Mouse (Mus musculus): ENCODE measurements at regions not wholly inside any gene's neighbourhood (a gene's known extent, or its start where the extent isn't known, plus 50 kb on each side); places are given as distances from the start of the nearest gene placed in this dataset.

DNA sequence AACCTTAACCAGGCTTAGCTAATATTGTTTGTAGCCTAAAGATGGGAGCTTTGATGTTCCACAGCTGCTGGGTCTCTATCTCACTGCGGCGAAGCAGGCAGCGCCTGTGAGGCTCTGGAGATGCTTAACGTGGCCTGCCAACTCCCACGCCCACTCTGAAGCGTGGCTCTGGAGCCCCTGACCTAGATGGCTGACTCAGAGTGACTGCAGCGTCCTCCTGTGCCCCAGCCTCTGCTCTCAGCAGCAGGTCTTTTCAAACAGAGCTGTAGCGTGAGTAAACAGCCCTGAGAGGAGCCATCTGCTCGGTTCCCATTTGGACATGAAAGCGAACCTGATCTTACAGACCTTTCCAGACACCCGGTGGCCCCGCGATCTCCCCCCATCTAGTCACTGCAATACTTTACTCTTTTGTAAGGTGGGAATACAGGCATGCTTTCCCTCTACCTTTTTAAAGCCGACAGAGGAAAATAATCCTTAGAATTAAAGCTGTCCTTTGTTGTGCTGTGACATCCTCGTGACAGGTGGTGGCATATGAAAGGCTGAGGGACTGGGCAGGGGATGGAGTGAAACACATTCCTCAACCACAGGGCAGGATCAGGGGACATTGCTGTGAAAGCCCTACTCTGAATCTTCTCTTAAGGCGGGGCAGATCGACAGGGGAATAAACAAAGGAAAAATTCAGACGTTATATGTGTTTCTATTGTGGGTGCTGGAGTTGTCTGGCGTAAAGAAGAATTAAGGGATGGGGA, 1723.0 kb upstream of the Gm7489 start:
- peak overlapping the region; percentile 28 for H3K9ac ChIP-seq (ENCODE audit: low read length)

DNA sequence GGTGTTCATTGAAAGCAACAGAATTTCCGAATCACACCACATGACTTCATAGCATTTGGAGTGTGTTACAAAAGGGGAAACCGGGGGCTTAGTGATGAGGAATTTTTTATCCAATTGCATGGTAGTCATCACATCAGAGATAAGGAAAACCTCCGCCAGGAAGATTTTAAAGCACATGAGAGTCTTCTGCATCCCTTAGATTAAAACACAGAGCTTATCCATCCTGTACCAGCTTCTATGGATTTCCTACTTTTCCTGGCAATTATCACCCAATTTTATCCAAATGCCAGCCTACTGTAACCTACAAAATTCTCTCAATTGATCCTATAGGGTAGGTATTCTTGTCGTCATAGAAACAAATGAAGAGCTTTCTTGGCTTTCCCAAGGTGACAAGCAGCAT, 1718.6 kb upstream of the Gm7489 start:
- no peak for ATAC-seq (ENCODE audit: insufficient read depth, low FRiP score)
- H3K4me3 ChIP-seq (replicated peaks; ENCODE audit: low read length): no peak overlapping the region
- no peak overlapping the region for H3K4me2 ChIP-seq (ENCODE audit: low read depth, low read length)
- H3K36me3 ChIP-seq (ENCODE audit: control insufficient read depth, insufficient read depth, low read length): no peaks in the 10 kb centered on the region
- 85% methylated on average over 4 of the region's 4 CpGs for WGBS
- H3K9me3 ChIP-seq (replicated peaks; ENCODE audit: control insufficient read depth, low read length): no peaks in the 10 kb centered on the region
- H3K27ac ChIP-seq (ENCODE audit: low read length): no peak overlapping the region
- H3K9ac ChIP-seq (ENCODE audit: low read length): no peak overlapping the region
- peaks cover 8% of the 10 kb centered on the region for H3K4me1 ChIP-seq (ENCODE audit: control insufficient read depth, insufficient read depth, low read length)
- H3K27me3 ChIP-seq (ENCODE audit: control insufficient read depth, insufficient read depth, low read length): no peaks in the 10 kb centered on the region

More for the DNA sequence above, 1723.0 kb upstream of the Gm7489 start:
- H3K4me2 ChIP-seq (ENCODE audit: low read depth, low read length): peak overlapping the region; percentile 32
- 17% methylated on average over 19 of the region's 19 CpGs for WGBS
- no peaks in the 10 kb centered on the region for H3K27me3 ChIP-seq (ENCODE audit: control insufficient read depth, insufficient read depth, low read length)
- H3K36me3 ChIP-seq (ENCODE audit: control insufficient read depth, insufficient read depth, low read length): no peaks in the 10 kb centered on the region
- no peak overlapping the region for H3K4me3 ChIP-seq (replicated peaks; ENCODE audit: low read length)
- ATAC-seq (ENCODE audit: insufficient read depth, low FRiP score): peak; percentile 75; the same call in 1 of the 2 replicates
- H3K9me3 ChIP-seq (replicated peaks; ENCODE audit: control insufficient read depth, low read length): no peaks in the 10 kb centered on the region
- H3K4me1 ChIP-seq (ENCODE audit: control insufficient read depth, insufficient read depth, low read length): peaks cover 12% of the 10 kb centered on the region
- H3K27ac ChIP-seq (ENCODE audit: low read length): peak overlapping the region; percentile 23; the same call in 1 of the 2 replicates

GRCm38 (mm10) chr15:52166595-52167443, 1717.9 kb upstream of the Gm7489 start:
- Histone ChIP-seq H3K9me3 (replicated peaks; ENCODE audit: control insufficient read depth, low read length) (no peaks in the 10 kb centered on the region), H3K4me1 (ENCODE audit: control insufficient read depth, insufficient read depth, low read length) (peaks cover 2% of the 10 kb centered on the region), H3K27me3 (ENCODE audit: control insufficient read depth, insufficient read depth, low read length) (no peaks in the 10 kb centered on the region), H3K4me2 (ENCODE audit: low read depth, low read length) (no peak overlapping the region), H3K4me3 (replicated peaks; ENCODE audit: low read length) (no peak overlapping the region), H3K27ac (ENCODE audit: low read length) (no peak overlapping the region), H3K9ac (ENCODE audit: low read length) (no peak overlapping the region), H3K36me3 (ENCODE audit: control insufficient read depth, insufficient read depth, low read length) (no peaks in the 10 kb centered on the region)
- 73% methylated on average over 10 of the region's 10 CpGs for WGBS
- no peak for ATAC-seq (ENCODE audit: insufficient read depth, low FRiP score)

DNA sequence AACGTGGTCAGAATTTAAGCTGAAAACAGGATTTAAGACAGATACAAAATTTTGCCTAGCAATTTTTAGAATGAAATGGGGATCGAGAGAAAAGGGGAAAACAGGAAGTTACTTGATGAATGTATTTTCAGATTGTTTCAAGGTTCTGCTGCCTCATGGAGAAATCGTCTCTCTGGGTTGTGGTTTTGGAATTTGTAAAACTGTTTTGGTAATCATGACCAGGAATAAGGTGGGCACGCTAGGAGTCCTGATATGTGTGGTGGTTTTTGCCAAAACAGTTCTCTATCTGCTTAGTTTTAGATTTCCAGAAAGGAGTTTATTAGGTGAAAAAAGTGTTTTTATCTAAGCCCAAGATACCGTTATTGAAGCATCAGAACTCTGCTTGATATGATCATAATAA, 1716.9 kb upstream of the Gm7489 start:
- 67% methylated on average over 5 of the region's 5 CpGs for WGBS
- no peaks in the 10 kb centered on the region for H3K4me1 ChIP-seq (ENCODE audit: control insufficient read depth, insufficient read depth, low read length)
- ATAC-seq (ENCODE audit: insufficient read depth, low FRiP score): no peak
- H3K36me3 ChIP-seq (ENCODE audit: control insufficient read depth, insufficient read depth, low read length): no peaks in the 10 kb centered on the region
- no peaks in the 10 kb centered on the region for H3K9me3 ChIP-seq (replicated peaks; ENCODE audit: control insufficient read depth, low read length)
- H3K9ac ChIP-seq (ENCODE audit: low read length): no peak overlapping the region
- H3K27ac ChIP-seq (ENCODE audit: low read length): no peak overlapping the region
- H3K4me2 ChIP-seq (ENCODE audit: low read depth, low read length): no peak overlapping the region
- no peaks in the 10 kb centered on the region for H3K27me3 ChIP-seq (ENCODE audit: control insufficient read depth, insufficient read depth, low read length)
- H3K4me3 ChIP-seq (replicated peaks; ENCODE audit: low read length): no peak overlapping the region

DNA sequence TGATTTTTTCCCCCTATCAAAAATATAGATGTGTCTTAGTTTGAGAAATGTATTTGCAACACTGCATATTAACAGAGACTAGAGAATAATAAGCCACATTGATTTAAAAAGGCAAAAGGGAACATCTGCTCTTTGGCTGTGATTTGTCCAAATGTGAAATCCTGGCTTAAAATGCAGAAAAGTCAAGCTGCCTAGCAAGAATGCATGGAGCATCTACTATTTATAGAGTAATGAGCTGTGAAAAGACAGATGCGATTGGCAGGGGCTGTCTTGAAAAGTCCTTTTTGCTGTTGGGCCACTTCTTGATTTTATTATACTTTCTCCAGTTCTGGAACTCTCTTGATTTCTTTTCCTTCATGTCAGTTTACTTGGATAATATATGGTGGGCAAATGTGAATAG, 1707.8 kb upstream of the Gm7489 start:
- 92% methylated on average over 1 of the region's 1 CpGs for WGBS
- no peak overlapping the region for H3K9ac ChIP-seq (ENCODE audit: low read length)
- ATAC-seq (ENCODE audit: insufficient read depth, low FRiP score): no peak
- H3K36me3 ChIP-seq (ENCODE audit: control insufficient read depth, insufficient read depth, low read length): no peaks in the 10 kb centered on the region
- H3K9me3 ChIP-seq (replicated peaks; ENCODE audit: control insufficient read depth, low read length): no peaks in the 10 kb centered on the region
- H3K4me2 ChIP-seq (ENCODE audit: low read depth, low read length): no peak overlapping the region
- no peaks in the 10 kb centered on the region for H3K4me1 ChIP-seq (ENCODE audit: control insufficient read depth, insufficient read depth, low read length)
- H3K4me3 ChIP-seq (replicated peaks; ENCODE audit: low read length): no peak overlapping the region
- no peaks in the 10 kb centered on the region for H3K27me3 ChIP-seq (ENCODE audit: control insufficient read depth, insufficient read depth, low read length)
- H3K27ac ChIP-seq (ENCODE audit: low read length): no peak overlapping the region

DNA sequence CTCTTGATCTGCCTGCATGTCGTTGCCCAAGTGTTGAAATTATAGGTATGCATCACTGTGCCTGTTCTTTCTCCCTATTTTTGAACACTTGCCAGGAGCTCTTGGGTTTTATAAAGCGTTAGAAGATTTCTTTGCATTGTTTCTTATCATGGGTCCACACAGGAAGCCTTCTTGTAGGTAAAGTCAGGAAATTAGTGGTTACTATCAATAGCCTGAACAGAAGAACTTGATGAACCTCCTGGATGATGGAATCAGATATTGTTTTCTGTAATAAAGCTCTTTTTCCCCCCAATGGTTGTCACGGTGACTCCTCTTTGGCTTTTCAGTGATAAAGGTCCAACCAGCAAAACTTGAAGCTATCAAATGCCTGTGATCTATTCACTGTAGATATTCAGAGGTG, 1706.0 kb upstream of the Gm7489 start:
- Histone ChIP-seq H3K27ac (ENCODE audit: low read length) (no peak overlapping the region), H3K27me3 (ENCODE audit: control insufficient read depth, insufficient read depth, low read length) (no peaks in the 10 kb centered on the region), H3K4me1 (ENCODE audit: control insufficient read depth, insufficient read depth, low read length) (no peaks in the 10 kb centered on the region), H3K4me2 (ENCODE audit: low read depth, low read length) (no peak overlapping the region), H3K4me3 (replicated peaks; ENCODE audit: low read length) (no peak overlapping the region), H3K9me3 (replicated peaks; ENCODE audit: control insufficient read depth, low read length) (no peaks in the 10 kb centered on the region), H3K36me3 (ENCODE audit: control insufficient read depth, insufficient read depth, low read length) (no peaks in the 10 kb centered on the region), H3K9ac (ENCODE audit: low read length) (no peak overlapping the region)
- ATAC-seq (ENCODE audit: insufficient read depth, low FRiP score): no peak
- WGBS: 74% methylated on average over 3 of the region's 3 CpGs

GRCm38 (mm10) chr15:52179379-52179778, 1705.3 kb upstream of the Gm7489 start:
- no peak overlapping the region for H3K4me3 ChIP-seq (replicated peaks; ENCODE audit: low read length)
- H3K27ac ChIP-seq (ENCODE audit: low read length): no peak overlapping the region
- no peak for ATAC-seq (ENCODE audit: insufficient read depth, low FRiP score)
- H3K36me3 ChIP-seq (ENCODE audit: control insufficient read depth, insufficient read depth, low read length): no peaks in the 10 kb centered on the region
- H3K9me3 ChIP-seq (replicated peaks; ENCODE audit: control insufficient read depth, low read length): no peaks in the 10 kb centered on the region
- H3K27me3 ChIP-seq (ENCODE audit: control insufficient read depth, insufficient read depth, low read length): no peaks in the 10 kb centered on the region
- H3K4me2 ChIP-seq (ENCODE audit: low read depth, low read length): no peak overlapping the region
- no peaks in the 10 kb centered on the region for H3K4me1 ChIP-seq (ENCODE audit: control insufficient read depth, insufficient read depth, low read length)
- no peak overlapping the region for H3K9ac ChIP-seq (ENCODE audit: low read length)

DNA sequence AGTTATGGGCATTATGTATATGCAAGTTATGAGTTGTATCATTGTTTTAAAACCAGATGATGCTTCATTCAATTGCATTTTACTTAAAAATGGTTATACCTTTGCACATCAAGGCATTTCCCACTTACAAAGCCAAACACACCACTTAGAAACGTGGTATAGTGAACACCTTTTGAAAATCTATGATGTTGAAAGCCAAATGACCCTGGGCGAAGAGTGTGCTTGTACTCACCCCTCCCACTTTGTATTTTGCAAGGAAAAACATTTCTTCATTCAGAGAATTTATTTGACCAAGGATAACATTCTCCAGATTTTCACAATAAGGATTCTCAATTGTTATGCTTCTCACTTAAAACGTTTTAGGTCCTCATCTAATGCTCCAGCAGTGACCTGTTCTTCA, 1693.5 kb upstream of the Gm7489 start:
- H3K9me3 ChIP-seq (replicated peaks; ENCODE audit: control insufficient read depth, low read length): no peaks in the 10 kb centered on the region
- no peak overlapping the region for H3K9ac ChIP-seq (ENCODE audit: low read length)
- WGBS: 66% methylated on average over 3 of the region's 3 CpGs
- H3K4me2 ChIP-seq (ENCODE audit: low read depth, low read length): no peak overlapping the region
- no peak for ATAC-seq (ENCODE audit: insufficient read depth, low FRiP score)
- no peaks in the 10 kb centered on the region for H3K36me3 ChIP-seq (ENCODE audit: control insufficient read depth, insufficient read depth, low read length)
- no peak overlapping the region for H3K4me3 ChIP-seq (replicated peaks; ENCODE audit: low read length)
- H3K27ac ChIP-seq (ENCODE audit: low read length): no peak overlapping the region
- no peaks in the 10 kb centered on the region for H3K27me3 ChIP-seq (ENCODE audit: control insufficient read depth, insufficient read depth, low read length)
- no peaks in the 10 kb centered on the region for H3K4me1 ChIP-seq (ENCODE audit: control insufficient read depth, insufficient read depth, low read length)

GRCm38 (mm10) chr15:52207271-52207670, 1677.4 kb upstream of the Gm7489 start:
- Histone ChIP-seq H3K36me3 (ENCODE audit: control insufficient read depth, insufficient read depth, low read length) (no peaks in the 10 kb centered on the region), H3K4me1 (ENCODE audit: control insufficient read depth, insufficient read depth, low read length) (no peaks in the 10 kb centered on the region; the same call in 1 of the 2 replicates), H3K4me3 (replicated peaks; ENCODE audit: low read length) (no peak overlapping the region), H3K27me3 (ENCODE audit: control insufficient read depth, insufficient read depth, low read length) (no peaks in the 10 kb centered on the region), H3K27ac (ENCODE audit: low read length) (no peak overlapping the region), H3K4me2 (ENCODE audit: low read depth, low read length) (no peak overlapping the region), H3K9me3 (replicated peaks; ENCODE audit: control insufficient read depth, low read length) (no peaks in the 10 kb centered on the region), H3K9ac (ENCODE audit: low read length) (no peak overlapping the region)
- peak; percentile 74; the same call in 1 of the 2 replicates for ATAC-seq (ENCODE audit: insufficient read depth, low FRiP score)
- WGBS: 47% methylated on average over 3 of the region's 3 CpGs

All from stomach, embryonic 16.5 days (tissue).